Mouse (Mus musculus) stomach, embryonic 15.5 days (tissue): ENCODE results near the gene Lrrc29. TPM values are rescaled to one million over a fixed set of nuclear protein-coding genes. Genes with fewer than 3 reads are reported as not detected.
A peak's percentile ranks its signal among the peaks of the same experiment; 100 is the strongest.

ENCODE experiments used
- ATAC-seq: fragments of 200-750 bp; cut with Nextera tagmentation; 2 replicates; pipeline ENCODE4 v1.8.0; 2017; ENCODE audit warnings: low read depth, moderate number of reproducible peaks, moderate TSS enrichment; ENCODE audit not compliant: insufficient read depth, low FRiP score
- H3K27ac ChIP-seq: fragments of 300-500 bp; sonication (generic); 2 replicates; pipeline ENCODE4 v1.5.1; 2015; ENCODE audit warnings: mild to moderate bottlenecking, inconsistent platforms
- H3K27me3 ChIP-seq: fragments of 300-500 bp; sonication (generic); replicated peaks from 2 replicates; pipeline ENCODE4 v1.6.1; 2015; ENCODE audit warnings: inconsistent platforms
- H3K36me3 ChIP-seq: fragments of 300-500 bp; sonication (generic); 2 replicates; pipeline ENCODE4 v1.6.1; 2015; ENCODE audit warnings: inconsistent platforms
- H3K4me1 ChIP-seq: fragments of 300-500 bp; sonication (generic); 2 replicates; pipeline ENCODE4 v1.6.1; 2015; ENCODE audit warnings: inconsistent platforms
- H3K4me2 ChIP-seq: fragments of 300-500 bp; sonication (generic); 2 replicates; pipeline ENCODE4 v1.6.1; 2015; ENCODE audit warnings: mild to moderate bottlenecking, inconsistent platforms
- H3K4me3 ChIP-seq: fragments of 300-500 bp; sonication (generic); replicated peaks from 2 replicates; pipeline ENCODE4 v1.5.1; 2015; ENCODE audit warnings: inconsistent platforms
- H3K9ac ChIP-seq: fragments of 300-500 bp; sonication (generic); 2 replicates; pipeline ENCODE4 v1.6.1; 2015; ENCODE audit warnings: inconsistent platforms
- H3K9me3 ChIP-seq: fragments of 300-500 bp; sonication (generic); 2 replicates; pipeline ENCODE4 v1.6.1; 2016; ENCODE audit warnings: inconsistent platforms
- WGBS: fragments of 180-500 bp; shearing (Covaris S2); methylation state at CpG from one replicate; pipeline ENCODE4 v1.1.7; 2015; 5-methylcytosine and 5-hydroxymethylcytosine counted together
- polyA plus RNA-seq: library from polyadenylated mRNA; unstranded; fragments of >200 nt; fragmentation: Nextera tagmentation; extraction: Ambion mirVana; gene quantifications from 2 replicates; pipeline ENCODE4 v1.2.1, GENCODE M21; 2015

Lrrc29 gene
- polyA plus RNA-seq, 1 experiment from 2014 or later: 2.3 TPM

- Histone ChIP-seq H3K4me2 (peak within 1 kb of the TSS; percentile 74), H3K9me3 (no peaks in the 10 kb centered on the region), H3K27ac (peak within 1 kb of the TSS; percentile 89), H3K4me3 (peak within 1 kb of the TSS; percentile 43), H3K36me3 (peaks cover 31% of the 10 kb centered on the region), H3K9ac (peak within 1 kb of the TSS; percentile 10; the same call in 1 of the 2 replicates), H3K4me1 (peaks cover 17% of the 10 kb centered on the region), H3K27me3 (no peaks in the 10 kb centered on the region)
- WGBS: 5% methylated on average over 29 of the region's 30 CpGs
- peak; percentile 93 for ATAC-seq
These were observed 20.6 kb downstream of the Lrrc29 start, which contains the start of gene Elmo3 for GRCm38 (mm10) chr8:105305211-105306145. Elmo3 (plus strand) TSS chr8:105305601.

GRCm38 (mm10) chr8:105304325-105305210 lies 21.5 kb downstream of the Lrrc29 start:
- no peak overlapping the region for H3K9ac ChIP-seq
- peak overlapping the region; percentile 89; the same call in 1 of the 2 replicates for H3K27ac ChIP-seq
- H3K27me3 ChIP-seq: no peaks in the 10 kb centered on the region
- no peak for ATAC-seq
- H3K4me1 ChIP-seq: peaks cover 21% of the 10 kb centered on the region
- no peaks in the 10 kb centered on the region for H3K9me3 ChIP-seq
- peaks cover 39% of the 10 kb centered on the region for H3K36me3 ChIP-seq
- no peak overlapping the region for H3K4me2 ChIP-seq
- no peak overlapping the region for H3K4me3 ChIP-seq
- 58% methylated on average over 9 of the region's 9 CpGs for WGBS

GRCm38 (mm10) chr8:105303874-105304273 lies 22.2 kb downstream of the Lrrc29 start:
- no peak overlapping the region for H3K9ac ChIP-seq
- H3K27me3 ChIP-seq: no peaks in the 10 kb centered on the region
- H3K4me2 ChIP-seq: no peak overlapping the region
- peaks cover 37% of the 10 kb centered on the region for H3K36me3 ChIP-seq
- 0 out of 2 replicates have a peak overlapping the region, but pooled peaks have one; percentile 89 for H3K27ac ChIP-seq
- ATAC-seq: no peak
- no peak overlapping the region for H3K4me3 ChIP-seq
- H3K9me3 ChIP-seq: no peaks in the 10 kb centered on the region
- 75% methylated on average over 9 of the region's 9 CpGs for whole genome bisulfite sequencing
- H3K4me1 ChIP-seq: peaks cover 24% of the 10 kb centered on the region

DNA sequence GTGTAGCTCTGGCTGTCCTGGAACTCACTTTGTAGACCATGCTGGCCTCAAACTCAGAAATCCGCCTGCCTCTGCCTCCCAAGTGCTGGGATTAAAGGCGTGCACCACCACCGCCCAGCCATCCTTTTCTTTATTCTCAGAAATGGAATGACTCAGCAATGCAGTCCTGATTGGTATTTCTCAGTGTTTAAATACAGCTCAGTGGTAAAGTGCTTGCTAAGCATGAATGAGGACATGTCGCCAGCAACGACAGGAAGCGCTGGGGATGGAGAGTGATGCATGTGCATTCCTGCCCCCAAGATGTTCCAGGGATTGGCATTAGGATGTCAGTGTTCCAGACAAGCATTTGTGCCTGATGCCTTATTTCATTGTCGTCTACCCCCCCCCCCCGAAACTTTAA lies 22.7 kb downstream of the Lrrc29 start:
- no peaks in the 10 kb centered on the region for H3K27me3 ChIP-seq
- H3K9me3 ChIP-seq: no peaks in the 10 kb centered on the region
- no peak overlapping the region for H3K9ac ChIP-seq
- no peak overlapping the region for H3K4me2 ChIP-seq
- peaks cover 33% of the 10 kb centered on the region for H3K36me3 ChIP-seq
- H3K27ac ChIP-seq: no peak overlapping the region
- no peak for ATAC-seq
- 82% methylated on average over 8 of the region's 8 CpGs for WGBS
- no peak overlapping the region for H3K4me3 ChIP-seq
- H3K4me1 ChIP-seq: peaks cover 29% of the 10 kb centered on the region

GRCm38 (mm10) chr8:105299962-105300361 lies 26.1 kb downstream of the Lrrc29 start:
- WGBS: 85% methylated on average over 8 of the region's 8 CpGs
- H3K4me3 ChIP-seq: no peak overlapping the region
- no peak overlapping the region for H3K4me2 ChIP-seq
- no peak overlapping the region for H3K27ac ChIP-seq
- H3K4me1 ChIP-seq: peaks cover 30% of the 10 kb centered on the region
- no peaks in the 10 kb centered on the region for H3K9me3 ChIP-seq
- H3K27me3 ChIP-seq: no peaks in the 10 kb centered on the region
- ATAC-seq: peak; percentile 87; the same call in 1 of the 2 replicates
- no peak overlapping the region for H3K9ac ChIP-seq
- H3K36me3 ChIP-seq: peaks cover 30% of the 10 kb centered on the region

DNA sequence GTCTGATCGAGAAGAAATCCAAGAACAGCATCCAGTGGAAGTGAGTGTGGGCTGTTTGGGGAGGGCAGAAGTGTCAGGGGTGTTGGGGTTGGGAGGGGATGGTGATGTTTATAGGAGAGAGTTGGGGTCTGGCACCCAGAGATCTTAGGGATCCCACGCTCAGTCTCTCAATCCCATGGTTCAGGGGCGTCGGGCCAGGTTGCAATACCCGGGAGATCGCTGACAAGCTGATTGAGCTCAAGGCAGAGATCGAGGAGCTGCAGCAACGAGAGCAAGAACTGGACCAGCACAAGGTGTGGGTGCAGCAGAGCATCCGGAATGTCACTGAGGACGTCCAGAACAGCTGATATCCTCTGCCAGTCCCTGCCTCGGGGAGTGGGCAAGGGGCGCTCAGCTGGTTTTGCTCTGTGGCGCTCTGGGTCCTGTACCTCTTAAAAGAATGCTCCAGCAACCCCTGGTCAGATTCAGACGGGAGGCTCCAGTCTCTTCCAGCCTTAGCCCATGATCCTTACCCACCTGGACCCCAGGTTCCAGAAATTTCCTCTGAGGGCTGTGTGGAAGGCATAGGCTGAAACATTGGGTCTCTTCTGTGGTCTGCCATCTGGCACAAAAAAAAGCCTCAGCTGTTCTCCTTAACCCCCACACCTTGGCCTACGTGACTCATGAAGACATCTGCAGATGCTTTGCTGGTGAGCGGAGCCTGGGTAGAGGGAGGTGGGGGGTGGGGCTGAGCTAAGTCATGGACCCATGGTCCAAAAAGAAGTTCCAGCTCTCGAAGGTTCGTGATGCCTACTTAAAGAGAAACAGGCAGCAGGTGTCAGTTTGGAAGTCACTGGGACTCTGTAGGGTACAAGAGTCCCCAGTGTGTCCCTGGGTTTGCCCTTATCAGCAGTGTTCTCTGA lies 27.5 kb downstream of the Lrrc29 start:
- peak overlapping the region; percentile 80 for H3K4me3 ChIP-seq
- H3K27ac ChIP-seq: no peak overlapping the region
- no peak for ATAC-seq
- H3K9me3 ChIP-seq: no peaks in the 10 kb centered on the region
- peaks cover 20% of the 10 kb centered on the region for H3K4me1 ChIP-seq
- peak overlapping the region; percentile 83 for H3K9ac ChIP-seq
- peaks cover 26% of the 10 kb centered on the region for H3K36me3 ChIP-seq
- WGBS: 52% methylated on average over 18 of the region's 18 CpGs
- no peaks in the 10 kb centered on the region for H3K27me3 ChIP-seq
- peak overlapping the region; percentile 72 for H3K4me2 ChIP-seq

- under 1% methylated on average over 58 of the region's 58 CpGs for WGBS
- Histone ChIP-seq H3K9me3 (no peaks in the 10 kb centered on the region), H3K4me1 (peaks cover 20% of the 10 kb centered on the region), H3K27ac (peak within 1 kb of the TSS; percentile 49), H3K4me2 (peak within 1 kb of the TSS; percentile 72), H3K9ac (peak within 1 kb of the TSS; percentile 83), H3K4me3 (peak within 1 kb of the TSS; percentile 80), H3K27me3 (no peaks in the 10 kb centered on the region), H3K36me3 (peaks cover 21% of the 10 kb centered on the region)
- peak; percentile 86; the same call in 1 of the 2 replicates for ATAC-seq
These were observed 28.4 kb downstream of the Lrrc29 start, which contains the start of gene E2f4 for GRCm38 (mm10) chr8:105297511-105298192. E2f4 (plus strand) TSS chr8:105297663.

DNA sequence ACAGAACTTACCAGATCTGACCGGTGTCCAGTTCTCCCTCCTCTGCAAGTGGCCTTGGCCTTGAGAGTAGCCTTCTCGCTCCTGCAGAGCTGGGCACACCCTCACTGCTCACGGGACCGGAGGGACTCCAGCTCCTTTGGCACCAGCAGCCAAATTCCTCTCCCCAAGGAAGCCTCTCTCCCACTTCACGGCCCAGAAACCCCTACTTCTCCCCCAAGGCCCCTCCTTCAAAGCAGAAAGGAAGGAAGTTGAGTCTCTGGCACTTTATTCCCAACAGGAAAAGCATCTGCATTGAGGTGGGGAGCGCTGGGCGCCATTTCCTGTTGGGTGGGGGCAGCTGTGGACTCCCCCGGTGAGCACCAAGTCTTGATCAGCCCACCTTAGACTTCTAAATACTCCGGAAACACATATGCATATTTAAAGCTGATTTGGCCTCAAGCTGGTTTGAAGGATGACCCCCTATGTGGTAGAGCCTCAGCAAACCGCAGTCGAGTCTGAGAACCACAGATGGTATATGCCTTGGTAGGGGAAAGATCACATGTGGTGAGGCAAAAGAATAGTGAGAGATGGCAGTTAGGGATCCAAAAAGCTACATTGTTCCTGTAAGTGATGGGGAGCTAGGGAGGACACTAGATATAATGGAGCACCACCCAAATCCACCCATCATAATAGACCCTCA lies 30.0 kb downstream of the Lrrc29 start, which contains the start of gene Exoc3l:
Exoc3l (minus strand) TSS at position 207 of the 679 bp plus-strand sequence.
- Histone ChIP-seq H3K27ac (peak within 1 kb of the TSS; percentile 11; the same call in 1 of the 2 replicates), H3K9me3 (no peaks in the 10 kb centered on the region), H3K36me3 (peaks cover 13% of the 10 kb centered on the region), H3K27me3 (no peaks in the 10 kb centered on the region), H3K4me2 (peak within 1 kb of the TSS; percentile 72), H3K4me1 (peaks cover 20% of the 10 kb centered on the region), H3K9ac (no peak within 1 kb of the TSS), H3K4me3 (peak within 1 kb of the TSS; percentile 80)
- 54% methylated on average over 11 of the region's 11 CpGs for WGBS
- ATAC-seq: no peak

DNA sequence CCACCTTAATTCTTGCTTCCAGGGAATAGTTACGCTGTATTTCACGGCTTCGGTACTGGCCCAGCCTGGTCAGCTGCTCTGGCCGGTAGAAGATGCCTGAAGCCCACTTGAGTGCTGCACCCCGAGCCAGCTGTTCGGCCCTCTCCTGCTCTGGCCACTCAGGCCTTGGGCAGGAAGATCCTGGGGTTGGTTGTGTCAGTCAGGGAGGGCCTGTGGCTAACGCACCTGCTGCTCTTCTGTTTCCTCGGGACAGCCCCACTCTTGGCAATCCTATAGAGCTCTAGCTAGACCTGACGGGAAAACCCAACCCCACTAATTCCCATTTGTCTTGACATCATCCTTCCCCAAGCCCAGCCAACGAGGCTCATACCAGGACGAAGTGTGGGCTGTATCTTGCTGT lies 30.8 kb downstream of the Lrrc29 start:
- WGBS: 68% methylated on average over 11 of the region's 11 CpGs
- H3K4me1 ChIP-seq: peaks cover 27% of the 10 kb centered on the region
- H3K27me3 ChIP-seq: peaks cover 6% of the 10 kb centered on the region
- no peak overlapping the region for H3K9ac ChIP-seq
- peak overlapping the region; percentile 12; the same call in 1 of the 2 replicates for H3K4me2 ChIP-seq
- no peaks in the 10 kb centered on the region for H3K9me3 ChIP-seq
- peak overlapping the region; percentile 11; the same call in 1 of the 2 replicates for H3K27ac ChIP-seq
- H3K36me3 ChIP-seq: peaks cover 6% of the 10 kb centered on the region
- H3K4me3 ChIP-seq: peak overlapping the region; percentile 6; the same call in 1 of the 2 replicates
- ATAC-seq: no peak

DNA sequence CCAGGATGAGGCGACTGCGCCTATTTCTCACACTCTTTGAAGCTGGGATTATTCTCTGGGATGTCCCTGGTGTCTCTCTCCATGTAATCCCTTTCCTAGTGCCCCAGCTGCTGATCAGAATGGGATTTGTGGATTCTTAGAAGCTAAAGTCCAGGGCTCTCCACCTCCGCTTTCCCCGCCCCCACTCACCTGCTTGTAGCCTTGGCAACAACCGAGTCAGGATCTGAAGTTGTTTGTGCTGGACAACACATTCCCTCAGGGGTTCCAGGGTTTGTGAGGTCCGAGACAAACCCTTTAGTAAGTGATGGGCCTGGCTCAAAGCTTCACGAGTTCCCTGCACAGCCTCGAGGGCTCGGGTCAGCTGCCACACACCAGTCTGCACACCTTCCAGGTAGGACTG lies 31.3 kb downstream of the Lrrc29 start:
- Histone ChIP-seq H3K36me3 (peaks cover 1% of the 10 kb centered on the region), H3K4me1 (peaks cover 30% of the 10 kb centered on the region), H3K4me3 (peak overlapping the region; percentile 6; the same call in 1 of the 2 replicates), H3K27me3 (peaks cover 10% of the 10 kb centered on the region), H3K4me2 (no peak overlapping the region), H3K9me3 (no peaks in the 10 kb centered on the region), H3K9ac (no peak overlapping the region), H3K27ac (no peak overlapping the region)
- ATAC-seq: no peak
- 65% methylated on average over 9 of the region's 9 CpGs for WGBS
